Mouse (Mus musculus) neural tube, embryonic 15.5 days (tissue): ENCODE data around the gene Hoxa1. TPM values are rescaled to one million over a fixed set of nuclear protein-coding genes. Genes with fewer than 3 reads are reported as not detected.

Experiments
- ATAC-seq: fragments of 200-750 bp; cut with Nextera tagmentation; 2 replicates; pipeline ENCODE4 v1.8.0; 2017; ENCODE audit warnings: mild to moderate bottlenecking, moderate TSS enrichment, moderate library complexity; ENCODE audit not compliant: low FRiP score
- H3K27ac ChIP-seq: fragments of 300-500 bp; sonication (generic); replicated peaks from 2 replicates; pipeline ENCODE4 v1.5.1; 2015; ENCODE audit warnings: mild to moderate bottlenecking, inconsistent platforms
- H3K27me3 ChIP-seq: fragments of 300-500 bp; sonication (generic); replicated peaks from 2 replicates; pipeline ENCODE4 v1.6.1; 2015; ENCODE audit warnings: inconsistent platforms
- H3K36me3 ChIP-seq: fragments of 300-500 bp; sonication (generic); 2 replicates; pipeline ENCODE4 v1.6.1; 2015; ENCODE audit warnings: inconsistent platforms
- H3K4me1 ChIP-seq: fragments of 300-500 bp; sonication (generic); 2 replicates; pipeline ENCODE4 v1.6.1; 2015; ENCODE audit warnings: inconsistent platforms
- H3K4me2 ChIP-seq: fragments of 300-500 bp; sonication (generic); 2 replicates; pipeline ENCODE4 v1.6.1; 2015; ENCODE audit warnings: inconsistent platforms, mild to moderate bottlenecking, moderate library complexity
- H3K4me3 ChIP-seq: fragments of 300-500 bp; sonication (generic); replicated peaks from 2 replicates; pipeline ENCODE4 v1.5.1; 2015; ENCODE audit warnings: mild to moderate bottlenecking, inconsistent platforms
- H3K9ac ChIP-seq: fragments of 300-500 bp; sonication (generic); replicated peaks from 2 replicates; pipeline ENCODE4 v1.6.1; 2015; ENCODE audit warnings: mild to moderate bottlenecking, inconsistent platforms
- H3K9me3 ChIP-seq: fragments of 300-500 bp; sonication (generic); replicated peaks from 2 replicates; pipeline ENCODE4 v1.6.1; 2016; ENCODE audit warnings: inconsistent platforms
- WGBS: fragments of 180-500 bp; shearing (Covaris S2); methylation state at CpG from one replicate; pipeline ENCODE4 v1.1.7; 2015; ENCODE audit warnings: mixed read lengths; 5-methylcytosine and 5-hydroxymethylcytosine counted together
- polyA plus RNA-seq: library from polyadenylated mRNA; unstranded; fragments of >200 nt; fragmentation: Nextera tagmentation; extraction: Ambion mirVana; gene quantifications from 2 replicates; pipeline ENCODE4 v1.2.1, GENCODE M21; 2015

The Hoxa1 gene
- polyA plus RNA-seq, 1 experiment from 2014 or later, result 1.3 TPM

DNA sequence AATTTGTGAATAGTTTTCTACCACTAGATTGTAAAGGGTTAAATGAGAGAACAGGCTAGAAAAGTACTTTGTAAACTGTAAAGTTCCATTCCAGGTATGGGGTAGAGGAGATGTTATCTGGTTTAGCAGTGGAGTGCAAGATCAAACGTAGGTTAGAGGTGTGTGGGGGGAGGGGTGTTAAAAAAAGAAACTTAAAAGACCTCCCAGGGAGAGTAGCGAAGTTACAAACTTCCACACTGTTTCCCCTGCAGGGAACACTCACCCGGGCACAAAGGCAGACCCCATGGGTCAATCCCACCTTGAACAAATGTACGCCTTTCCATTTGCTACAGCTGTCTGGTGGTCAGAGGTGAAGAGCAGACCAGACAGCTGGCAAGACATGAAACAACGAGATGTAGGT is 42.2 kb downstream of the Hoxa1 start:
- Histone ChIP-seq H3K27me3 (no peaks in the 10 kb centered on the region), H3K27ac (no peak overlapping the region), H3K4me2 (no peak overlapping the region), H3K4me3 (no peak overlapping the region), H3K9me3 (no peaks in the 10 kb centered on the region), H3K9ac (no peak overlapping the region), H3K4me1 (peaks cover 22% of the 10 kb centered on the region), H3K36me3 (no peaks in the 10 kb centered on the region)
- ATAC-seq, result no peak
- WGBS, result 16% methylated on average over 5 of the region's 5 CpGs

DNA sequence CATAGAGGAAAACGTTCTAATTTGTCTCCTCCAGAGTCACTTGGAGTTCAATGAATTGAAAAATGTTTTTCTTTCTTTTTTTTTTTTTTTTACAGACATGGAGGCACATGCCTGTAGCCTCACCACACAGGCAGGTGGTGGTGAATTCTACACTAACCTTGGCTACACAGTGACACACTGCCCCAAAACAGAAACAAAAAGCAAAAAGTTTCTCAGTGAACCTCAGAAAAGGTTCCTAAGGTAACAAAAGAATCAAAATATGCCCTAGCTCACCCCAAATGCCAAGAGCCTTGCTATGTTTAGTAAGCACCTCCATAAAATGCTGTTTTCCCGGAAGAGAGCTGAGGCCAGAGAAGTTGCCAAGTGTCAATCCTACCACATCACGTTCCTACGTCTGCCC is 46.3 kb downstream of the Hoxa1 start:
- Histone ChIP-seq H3K4me3 (no peak overlapping the region), H3K27me3 (no peaks in the 10 kb centered on the region), H3K4me1 (0 out of 2 replicates have a peak, but pooled peaks cover 2% of the 10 kb centered on the region), H3K9me3 (no peaks in the 10 kb centered on the region), H3K36me3 (no peaks in the 10 kb centered on the region), H3K4me2 (no peak overlapping the region), H3K9ac (no peak overlapping the region), H3K27ac (no peak overlapping the region)
- WGBS, result 70% methylated on average over 4 of the region's 4 CpGs
- ATAC-seq, result no peak

DNA sequence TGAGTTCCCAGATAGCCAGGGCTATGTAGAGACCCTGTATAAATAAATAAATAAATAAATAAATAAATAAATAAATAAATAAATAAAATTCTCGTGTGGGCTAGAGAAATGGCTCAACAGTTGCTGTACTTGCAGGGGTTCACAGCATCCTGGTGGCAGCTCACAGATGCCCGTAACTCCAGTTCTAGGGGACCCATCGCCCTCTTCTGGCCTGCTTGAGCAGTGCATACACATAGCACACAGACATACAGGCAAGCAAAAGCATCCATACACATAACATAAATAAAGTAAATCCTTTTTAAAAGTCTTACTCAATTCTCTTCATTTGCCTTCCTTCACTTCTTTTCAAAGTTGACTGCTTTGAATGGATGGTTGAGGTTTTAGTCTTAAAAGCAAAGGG is 50.7 kb downstream of the Hoxa1 start:
- Histone ChIP-seq H3K4me1 (peaks cover 11% of the 10 kb centered on the region), H3K27ac (no peak overlapping the region), H3K4me2 (no peak overlapping the region), H3K4me3 (no peak overlapping the region), H3K36me3 (no peaks in the 10 kb centered on the region), H3K27me3 (no peaks in the 10 kb centered on the region), H3K9ac (no peak overlapping the region), H3K9me3 (no peaks in the 10 kb centered on the region)
- WGBS, result 89% methylated on average over 3 of the region's 3 CpGs
- no peak for ATAC-seq

DNA sequence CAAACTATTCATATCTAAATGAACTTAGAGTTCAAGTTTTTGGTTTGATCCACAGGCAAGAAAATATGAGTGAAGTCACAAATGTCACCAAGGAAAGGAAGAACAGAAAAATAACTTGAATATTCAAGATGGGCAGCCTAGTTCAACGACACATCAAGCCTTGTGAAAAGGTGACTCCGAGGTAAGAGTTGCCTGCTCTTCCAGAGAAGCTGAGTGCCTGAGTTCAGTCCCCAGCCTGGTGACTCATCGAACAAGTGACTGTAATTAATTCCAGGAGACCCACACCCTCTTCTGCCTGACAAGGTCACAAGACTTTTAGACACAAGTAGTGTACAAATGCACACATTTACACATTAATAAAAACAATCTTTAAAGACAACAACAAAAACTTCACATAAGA is 51.4 kb downstream of the Hoxa1 start:
- Histone ChIP-seq H3K27me3 (no peaks in the 10 kb centered on the region), H3K9me3 (no peaks in the 10 kb centered on the region), H3K9ac (no peak overlapping the region), H3K4me3 (no peak overlapping the region), H3K4me2 (no peak overlapping the region), H3K4me1 (peaks cover 18% of the 10 kb centered on the region), H3K36me3 (no peaks in the 10 kb centered on the region), H3K27ac (no peak overlapping the region)
- no peak for ATAC-seq
- 24% methylated on average over 3 of the region's 3 CpGs for whole genome bisulfite sequencing

GRCm38 (mm10) chr6:52106178-52106577 is 51.9 kb downstream of the Hoxa1 start:
- Histone ChIP-seq H3K27me3 (no peaks in the 10 kb centered on the region), H3K9me3 (no peaks in the 10 kb centered on the region), H3K4me2 (no peak overlapping the region), H3K9ac (no peak overlapping the region), H3K4me3 (no peak overlapping the region), H3K27ac (no peak overlapping the region), H3K36me3 (no peaks in the 10 kb centered on the region), H3K4me1 (peaks cover 18% of the 10 kb centered on the region)
- WGBS, result 13% methylated on average over 3 of the region's 3 CpGs
- no peak for ATAC-seq

Other genes starting within 250 kb of the Hoxa1 start
- 29.5 and 30.1 TPM in 2 replicates for gene Skap2, start 145.8 kb downstream of the Hoxa1 start, polyA plus RNA-seq
- gene Hoxa2, start 6.5 kb upstream of the Hoxa1 start, polyA plus RNA-seq, result 7.2 and 12.0 TPM in 2 replicates
- gene 5730596B20Rik, start 19.2 kb upstream of the Hoxa1 start, polyA plus RNA-seq, result 1.4 and 3.0 TPM in 2 replicates
- gene Hoxa4, start 33.4 kb upstream of the Hoxa1 start, polyA plus RNA-seq, result 2.3 and 5.7 TPM in 2 replicates
- gene Hoxa5, start 46.3 kb upstream of the Hoxa1 start, polyA plus RNA-seq, result 26.8 and 73.9 TPM in 2 replicates
- gene Hoxa6, start 50.4 kb upstream of the Hoxa1 start, polyA plus RNA-seq, result 10.3 and 15.0 TPM in 2 replicates
- 10.7 and 14.6 TPM in 2 replicates for gene Hoxa3, start 55.0 kb upstream of the Hoxa1 start, polyA plus RNA-seq
- not detected in 2 replicates for gene Gm28308, start 55.0 kb upstream of the Hoxa1 start, polyA plus RNA-seq
- gene Hoxa7, start 63.5 kb upstream of the Hoxa1 start, polyA plus RNA-seq, result 86.8 and 109 TPM in 2 replicates
- gene Hoxa9, start 72.8 kb upstream of the Hoxa1 start, polyA plus RNA-seq, result 64.3 and 77.5 TPM in 2 replicates
- 48.9 and 69.7 TPM in 2 replicates for gene Hoxa10, start 82.5 kb upstream of the Hoxa1 start, polyA plus RNA-seq
- 4.3 and 9.6 TPM in 2 replicates for gene Hoxa11, start 87.5 kb upstream of the Hoxa1 start, polyA plus RNA-seq
- 0.08 and 0.26 TPM in 2 replicates for gene Hoxa13, start 102.6 kb upstream of the Hoxa1 start, polyA plus RNA-seq
- 0.82 and 1.9 TPM in 2 replicates for gene Evx1, start 155.2 kb upstream of the Hoxa1 start, polyA plus RNA-seq